Mouse (Mus musculus) embryonic facial prominence, embryonic 14.5 days (tissue): ENCODE measurements around the gene Lonp1. TPM values are rescaled to one million over a fixed set of nuclear protein-coding genes. Genes with fewer than 3 reads are reported as not detected.
"Not testable (repeated sequence)": the region's sequence is repeated elsewhere in the genome, so short reads cannot be mapped to it uniquely, and the experiment has no call there.

Source experiments
- ATAC-seq: fragments of 200-750 bp; cut with Nextera tagmentation; 2 replicates; pipeline ENCODE4 v1.8.0; 2017; ENCODE audit warnings: low read depth, moderate number of reproducible peaks, moderate TSS enrichment
- DNase-seq: peaks from one replicate; pipeline ENCODE4 v3.0.0-alpha.2; 2015; ENCODE audit warnings: low spot score
- H3K27ac ChIP-seq: fragments of 300-500 bp; sonication (generic); replicated peaks from 2 replicates; pipeline ENCODE4 v1.5.1; 2014; ENCODE audit warnings: low read depth, mild to moderate bottlenecking, low read length, moderate library complexity
- H3K27me3 ChIP-seq: fragments of 300-500 bp; sonication (generic); replicated peaks from 2 replicates; pipeline ENCODE4 v1.6.1; 2014; ENCODE audit warnings: low read length; ENCODE audit not compliant: control insufficient read depth, insufficient read depth
- H3K36me3 ChIP-seq: fragments of 300-500 bp; sonication (generic); 2 replicates; pipeline ENCODE4 v1.6.1; 2014; ENCODE audit warnings: low read length, mixed read lengths; ENCODE audit not compliant: control insufficient read depth, insufficient read depth
- H3K4me1 ChIP-seq: fragments of 300-500 bp; sonication (generic); 2 replicates; pipeline ENCODE4 v1.6.1; 2014; ENCODE audit warnings: antibody characterized with exemption, low read length; ENCODE audit not compliant: control insufficient read depth, insufficient read depth
- H3K4me2 ChIP-seq: fragments of 300-500 bp; sonication (generic); 2 replicates; pipeline ENCODE4 v1.6.1; 2014; ENCODE audit warnings: low read depth, mild to moderate bottlenecking, low read length, moderate library complexity, mixed read lengths
- H3K4me3 ChIP-seq: fragments of 300-500 bp; sonication (generic); 2 replicates; pipeline ENCODE4 v1.5.1; 2014; ENCODE audit warnings: low read depth, mild to moderate bottlenecking, low read length
- H3K9ac ChIP-seq: fragments of 300-500 bp; sonication (generic); 2 replicates; pipeline ENCODE4 v1.6.1; 2014; ENCODE audit warnings: low read depth, mild to moderate bottlenecking, low read length, moderate library complexity, mixed read lengths
- H3K9me3 ChIP-seq: fragments of 300-500 bp; sonication (generic); 2 replicates; pipeline ENCODE4 v1.6.1; 2016; ENCODE audit warnings: low read length; ENCODE audit not compliant: control insufficient read depth
- WGBS: fragments of 180-500 bp; shearing (Covaris S2); extraction: QIAGEN DNeasy Blood & Tissue Kit; methylation state at CpG from one replicate; pipeline ENCODE4 v1.1.7; 2014; 5-methylcytosine and 5-hydroxymethylcytosine counted together
- polyA plus RNA-seq: library from polyadenylated mRNA; unstranded; fragments of >200 nt; fragmentation: Nextera tagmentation; extraction: Ambion mirVana; gene quantifications from 2 replicates; pipeline ENCODE4 v1.2.1, GENCODE M21; 2014

The Lonp1 gene
- polyA plus RNA-seq, 1 experiment from 2014 or later: 44.0 TPM

DNA sequence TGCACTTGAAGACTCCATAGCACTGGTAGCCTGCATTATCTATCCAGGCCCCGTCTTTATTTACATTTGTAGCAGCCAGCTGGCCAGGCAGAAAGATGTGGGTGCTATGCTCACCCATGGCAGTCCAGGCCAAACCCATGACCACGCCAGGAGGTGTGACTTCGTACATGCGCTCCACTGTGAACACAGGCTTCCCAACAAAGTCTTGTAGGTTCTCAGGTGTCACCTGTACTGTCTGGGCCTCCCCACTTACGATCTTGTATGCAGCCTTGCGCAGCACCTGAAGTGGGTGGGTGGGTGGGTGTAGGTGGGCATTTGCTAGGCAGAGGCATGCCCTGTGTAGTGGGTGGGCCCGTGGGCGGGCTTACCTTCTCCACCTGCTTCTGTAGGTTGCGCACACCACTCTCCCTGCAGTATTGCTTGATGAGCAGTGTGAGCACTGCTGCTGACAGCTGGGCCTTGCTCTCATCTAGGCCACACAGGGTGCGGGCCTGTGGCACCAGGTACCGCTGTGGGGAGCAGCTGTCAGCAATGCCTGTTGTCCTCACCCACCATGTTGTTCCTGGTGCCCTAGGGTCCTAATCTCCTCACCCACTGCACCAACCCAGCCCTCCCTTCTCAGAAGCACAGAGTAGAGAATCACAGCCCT, 11.4 kb downstream of the Lonp1 start:
- H3K27me3 ChIP-seq: no peaks in the 10 kb centered on the region
- WGBS: 84% methylated on average over 11 of the region's 11 CpGs
- peak overlapping the region; percentile 82; the same call in 1 of the 2 replicates for H3K9ac ChIP-seq
- no peaks in the 10 kb centered on the region for H3K9me3 ChIP-seq
- ATAC-seq (no peak), DNase-seq (no peak)
- H3K4me2 ChIP-seq: peak overlapping the region; percentile 93
- H3K27ac ChIP-seq: no peak overlapping the region
- H3K4me3 ChIP-seq: peak overlapping the region; percentile 70
- H3K4me1 ChIP-seq: peaks cover 7% of the 10 kb centered on the region; the same call in 1 of the 2 replicates
- H3K36me3 ChIP-seq: peaks cover 62% of the 10 kb centered on the region

DNA sequence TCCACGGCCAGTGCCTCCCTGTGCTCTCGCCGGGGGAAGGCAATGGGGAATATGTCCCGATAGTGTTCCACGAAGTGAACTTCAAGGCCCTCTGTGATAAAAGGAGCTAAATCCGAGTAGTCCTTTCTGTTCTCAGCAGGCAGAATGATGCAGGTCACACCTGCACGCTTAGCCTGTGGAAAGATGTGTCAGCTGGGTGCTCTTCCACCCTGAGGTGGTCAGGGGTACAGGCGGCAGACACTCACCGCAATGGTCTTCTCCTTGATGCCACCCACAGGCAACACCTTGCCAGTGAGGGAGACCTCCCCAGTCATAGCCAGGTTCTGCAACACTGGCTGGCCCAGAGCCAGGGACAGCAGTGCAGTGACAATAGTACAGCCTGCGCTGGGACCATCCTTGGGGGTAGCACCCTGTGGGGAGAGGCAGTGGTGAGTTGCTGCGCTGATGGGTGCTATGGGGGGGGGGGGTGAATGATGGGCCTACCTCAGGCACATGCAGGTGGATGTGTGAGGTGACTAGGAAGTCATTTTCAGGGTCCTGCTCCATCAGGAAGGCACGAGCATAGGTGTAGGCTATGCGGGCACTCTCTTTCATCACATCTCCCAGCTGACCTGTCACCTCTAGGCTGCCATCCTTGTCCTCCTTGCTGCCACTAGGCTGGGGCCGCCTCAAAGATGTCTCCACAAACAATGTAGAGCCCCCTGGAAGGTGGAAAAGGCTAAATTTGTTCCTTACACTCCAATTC, 12.1 kb downstream of the Lonp1 start:
- H3K27ac ChIP-seq: peak overlapping the region; percentile 91; the same call in 1 of the 2 replicates
- ATAC-seq (no peak), DNase-seq (no peak)
- H3K4me1 ChIP-seq: peaks cover 9% of the 10 kb centered on the region; the same call in 1 of the 2 replicates
- WGBS: 26% methylated on average over 14 of the region's 14 CpGs
- H3K4me2 ChIP-seq: peak overlapping the region; percentile 93
- peak overlapping the region; percentile 70 for H3K4me3 ChIP-seq
- H3K9me3 ChIP-seq: no peaks in the 10 kb centered on the region
- no peaks in the 10 kb centered on the region for H3K27me3 ChIP-seq
- peaks cover 55% of the 10 kb centered on the region for H3K36me3 ChIP-seq
- H3K9ac ChIP-seq: peak overlapping the region; percentile 82

DNA sequence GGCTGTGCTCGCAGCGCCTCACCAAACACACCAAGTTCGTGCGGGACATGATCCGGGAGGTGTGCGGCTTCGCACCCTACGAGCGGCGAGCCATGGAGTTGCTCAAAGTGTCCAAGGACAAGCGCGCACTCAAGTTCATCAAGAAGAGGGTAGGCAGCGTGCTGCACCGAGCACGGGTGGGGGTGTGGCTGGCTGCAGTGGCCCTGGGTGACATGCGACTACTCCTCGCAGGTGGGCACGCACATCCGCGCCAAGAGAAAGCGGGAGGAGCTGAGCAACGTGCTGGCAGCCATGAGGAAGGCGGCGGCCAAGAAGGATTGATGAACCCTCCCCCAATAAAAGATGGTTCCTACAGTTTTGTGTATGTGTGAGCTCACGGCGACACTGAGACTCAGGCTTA, 12.8 kb downstream of the Lonp1 start:
- H3K36me3 ChIP-seq: peaks cover 48% of the 10 kb centered on the region
- H3K27me3 ChIP-seq, H3K9me3 ChIP-seq, DNase-seq, ATAC-seq: not testable (repeated sequence)
- peak overlapping the region; percentile 70 for H3K4me3 ChIP-seq
- peak overlapping the region; percentile 82 for H3K9ac ChIP-seq
- peaks cover 12% of the 10 kb centered on the region; the same call in 1 of the 2 replicates for H3K4me1 ChIP-seq
- 0% methylated on average over 21 of the region's 26 CpGs for whole genome bisulfite sequencing
- peak overlapping the region; percentile 93 for H3K4me2 ChIP-seq
- peak overlapping the region; percentile 91 for H3K27ac ChIP-seq

DNA sequence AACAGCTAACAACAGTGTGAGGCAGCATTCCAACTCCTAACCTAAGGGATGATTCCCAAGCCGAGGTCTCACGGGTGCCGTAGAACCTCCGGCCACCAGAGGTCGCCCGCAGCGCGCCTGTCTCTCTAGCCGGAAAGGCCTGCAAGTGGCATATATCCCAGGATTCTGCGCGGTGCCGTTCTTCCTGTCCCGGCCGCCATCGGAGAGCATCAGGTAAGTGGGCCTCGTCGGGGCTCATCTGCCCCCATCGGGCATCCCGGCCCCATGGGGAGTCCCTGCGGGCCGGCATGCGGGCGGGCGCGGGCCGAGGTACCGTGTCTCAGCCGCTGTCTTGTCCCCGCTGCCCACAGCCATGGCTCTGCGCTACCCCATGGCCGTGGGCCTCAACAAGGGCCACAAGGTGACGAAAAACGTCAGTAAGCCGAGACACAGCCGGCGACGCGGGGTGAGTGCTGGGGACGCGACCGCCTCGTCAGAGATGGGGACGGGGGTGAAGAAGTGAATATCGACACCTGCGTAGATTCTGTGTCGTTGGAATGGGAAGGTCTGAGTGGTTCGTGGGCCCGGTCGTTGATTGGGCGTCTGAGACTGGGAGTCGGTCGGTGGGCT, 13.3 kb downstream of the Lonp1 start, which contains the start of gene Rpl36:
Gene Rpl36, plus strand, starts transcription at position 181 of the 609 bp plus-strand sequence.
- ATAC-seq (peak; percentile 73), DNase-seq (peak; percentile 96)
- Histone ChIP-seq H3K4me1 (peaks cover 17% of the 10 kb centered on the region; the same call in 1 of the 2 replicates), H3K27me3 (no peaks in the 10 kb centered on the region), H3K9me3 (no peaks in the 10 kb centered on the region), H3K4me3 (peak within 1 kb of the TSS; percentile 70), H3K27ac (peak within 1 kb of the TSS; percentile 91), H3K4me2 (peak within 1 kb of the TSS; percentile 93), H3K36me3 (peaks cover 43% of the 10 kb centered on the region), H3K9ac (peak within 1 kb of the TSS; percentile 82)
- under 1% methylated on average over 44 of the region's 52 CpGs for WGBS

DNA sequence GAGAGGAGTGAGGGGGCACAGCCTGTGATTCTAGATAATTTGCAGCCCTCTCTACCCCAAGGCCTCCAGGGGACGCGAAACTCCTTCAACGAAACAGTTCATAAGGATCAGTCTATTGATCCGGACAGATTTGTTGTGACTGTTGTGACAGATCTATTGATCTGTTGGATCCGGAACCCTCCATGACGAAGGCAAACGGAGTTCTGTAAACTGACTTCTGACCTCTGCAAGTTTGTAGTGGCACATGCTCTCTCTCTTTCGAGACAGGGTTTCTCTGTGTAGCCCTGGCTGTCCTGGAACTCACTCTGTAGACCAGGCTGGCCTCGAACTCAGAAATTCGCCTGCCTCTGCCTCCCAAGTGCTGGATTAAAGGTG, 14.1 kb downstream of the Lonp1 start:
- Histone ChIP-seq H3K36me3 (peaks cover 35% of the 10 kb centered on the region), H3K4me1 (peaks cover 18% of the 10 kb centered on the region; the same call in 1 of the 2 replicates)
- not testable (repeated sequence) for H3K9ac ChIP-seq, H3K4me3 ChIP-seq, H3K27me3 ChIP-seq, H3K4me2 ChIP-seq, DNase-seq, ATAC-seq, H3K27ac ChIP-seq, H3K9me3 ChIP-seq
- whole genome bisulfite sequencing: 79% methylated on average over 10 of the region's 10 CpGs

DNA sequence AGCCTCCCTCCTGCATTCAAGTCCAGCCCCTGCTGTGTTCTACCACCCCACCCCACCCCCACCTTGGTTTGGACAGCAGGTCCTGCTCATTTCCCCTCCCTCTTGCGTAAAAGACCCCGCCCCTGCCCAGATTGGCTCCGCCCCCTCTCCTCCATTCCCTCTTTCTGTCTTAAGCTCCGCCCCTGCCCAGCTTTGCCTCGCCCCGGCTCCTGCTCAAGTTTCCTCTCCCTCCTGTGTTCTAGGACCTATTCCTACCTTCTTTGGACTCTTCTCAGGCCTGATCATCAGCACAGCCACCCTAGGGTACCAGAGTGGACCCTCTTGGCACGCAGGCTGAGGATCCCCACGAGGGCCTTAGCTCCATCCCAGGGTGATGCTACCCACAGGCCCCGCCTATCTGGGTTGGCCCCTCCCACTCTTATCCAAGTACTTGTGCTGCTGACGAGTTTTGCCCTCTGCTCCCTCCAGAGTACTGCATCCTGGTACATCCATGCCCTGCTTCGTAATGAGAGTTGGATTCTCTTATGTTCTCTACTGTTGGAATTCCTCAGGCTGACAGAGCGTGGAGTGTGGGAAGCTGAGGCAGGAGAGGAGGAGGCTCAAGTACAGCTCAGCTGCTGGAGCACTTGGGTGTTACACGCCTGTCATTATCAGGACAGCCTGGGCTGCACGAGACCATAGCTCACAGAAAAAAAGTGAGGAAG, 14.7 kb downstream of the Lonp1 start:
- no peak overlapping the region for H3K4me2 ChIP-seq
- no peaks in the 10 kb centered on the region for H3K9me3 ChIP-seq
- H3K4me1 ChIP-seq: peaks cover 18% of the 10 kb centered on the region; the same call in 1 of the 2 replicates
- H3K27me3 ChIP-seq: no peaks in the 10 kb centered on the region
- H3K4me3 ChIP-seq: no peak overlapping the region
- no peak overlapping the region for H3K9ac ChIP-seq
- no peak for ATAC-seq
- H3K36me3 ChIP-seq: peaks cover 32% of the 10 kb centered on the region
- WGBS: 16% methylated on average over 14 of the region's 14 CpGs
- no peak for DNase-seq
- no peak overlapping the region for H3K27ac ChIP-seq

DNA sequence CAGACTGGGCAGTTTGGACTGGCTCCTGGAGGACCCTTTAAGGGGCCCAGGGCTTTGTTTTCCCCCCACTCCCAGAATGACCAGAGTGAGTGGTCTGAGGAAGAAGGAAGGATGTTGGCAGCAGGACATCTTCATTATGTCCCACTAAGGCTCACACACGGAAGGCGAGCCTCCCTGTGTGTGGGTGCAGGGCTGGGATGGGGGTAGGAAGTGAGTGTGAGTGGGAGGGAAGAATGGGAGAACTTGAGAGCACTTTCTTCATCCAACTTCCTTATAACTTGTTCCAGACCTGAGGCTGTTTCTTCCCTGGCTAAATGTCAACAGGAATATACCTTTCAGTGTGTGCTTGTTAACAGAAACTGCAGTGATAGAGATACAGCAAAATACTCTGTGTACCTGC, 15.4 kb downstream of the Lonp1 start:
- Histone ChIP-seq H3K9ac (no peak overlapping the region), H3K27ac (no peak overlapping the region), H3K36me3 (peaks cover 32% of the 10 kb centered on the region), H3K27me3 (no peaks in the 10 kb centered on the region), H3K9me3 (no peaks in the 10 kb centered on the region), H3K4me3 (no peak overlapping the region), H3K4me2 (no peak overlapping the region), H3K4me1 (peaks cover 18% of the 10 kb centered on the region; the same call in 1 of the 2 replicates)
- ATAC-seq (no peak), DNase-seq (no peak)
- 70% methylated on average over 2 of the region's 2 CpGs for WGBS
